Mouse (Mus musculus) megakaryocyte-erythroid progenitor cell, adult 5-6 weeks (primary cell): ENCODE data around the gene F7. TPM values are rescaled to one million over a fixed set of nuclear protein-coding genes. Genes with fewer than 3 reads are reported as not detected.
A peak's percentile ranks its signal among the peaks of the same experiment; 100 is the strongest.

ENCODE experiments used
- ATAC-seq: replicated peaks from 2 replicates; pipeline ENCODE4 v1.8.0; 2016; ENCODE audit warnings: mild to moderate bottlenecking, inconsistent platforms; ENCODE audit not compliant: severe bottlenecking, poor library complexity, low FRiP score, low TSS enrichment
- total RNA-seq, 2 experiments: library from RNA; stranded (forward) in 1 of 2; stranded (reverse) in 1 of 2; fragments of 200-1000, 215-1000 nt in 1 of 2; fragments of >200 nt in 1 of 2; fragmentation: Nextera tagmentation in 1 of 2; gene quantifications; 2 replicates each; pipeline ENCODE4 v1.2.3; 2014 to 2017

Gene F7
- total RNA-seq (2014; fragmentation: Nextera tagmentation): not detected in 2 replicates
- total RNA-seq (2017): not detected in 2 replicates

- no peak for ATAC-seq
These were observed at the start of gene F7 for GRCm38 (mm10) chr8:13025487-13026224. F7 (plus strand) TSS chr8:13026034.

- ATAC-seq: no peak
These were observed 49.5 kb upstream of the F7 start for GRCm38 (mm10) chr8:12976290-12976689.

GRCm38 (mm10) chr8:12976723-12977122, 49.1 kb upstream of the F7 start:
- ATAC-seq: no peak

GRCm38 (mm10) chr8:12977325-12977724, 48.5 kb upstream of the F7 start:
- ATAC-seq: no peak

GRCm38 (mm10) chr8:12978308-12978707, 47.5 kb upstream of the F7 start:
- no peak for ATAC-seq

- peak; percentile 82 for ATAC-seq
These were observed 47.1 kb upstream of the F7 start for GRCm38 (mm10) chr8:12978726-12979125.

- ATAC-seq: no peak
These were observed 42.0 kb upstream of the F7 start for GRCm38 (mm10) chr8:12983681-12984467.

GRCm38 (mm10) chr8:12984601-12985243, 41.1 kb upstream of the F7 start:
- no peak for ATAC-seq

- no peak for ATAC-seq
These were observed 40.6 kb upstream of the F7 start for GRCm38 (mm10) chr8:12985259-12985658.

- ATAC-seq: no peak
These were observed 38.3 kb upstream of the F7 start for GRCm38 (mm10) chr8:12987571-12987970.

- ATAC-seq: no peak
These were observed 37.0 kb upstream of the F7 start for GRCm38 (mm10) chr8:12988722-12989430.

GRCm38 (mm10) chr8:12991411-12991810, 34.4 kb upstream of the F7 start:
- no peak for ATAC-seq

GRCm38 (mm10) chr8:12994468-12994867, 31.4 kb upstream of the F7 start:
- no peak for ATAC-seq

- ATAC-seq: no peak
These were observed 30.4 kb upstream of the F7 start for GRCm38 (mm10) chr8:12995481-12995880.

GRCm38 (mm10) chr8:12996831-12997275, 29.0 kb upstream of the F7 start:
- ATAC-seq: no peak

- no peak for ATAC-seq
These were observed 27.5 kb upstream of the F7 start for GRCm38 (mm10) chr8:12998331-12998730.

GRCm38 (mm10) chr8:12999793-13000192, 26.0 kb upstream of the F7 start:
- ATAC-seq: no peak

- ATAC-seq: no peak
These were observed 18.4 kb upstream of the F7 start for GRCm38 (mm10) chr8:13007458-13007857.

GRCm38 (mm10) chr8:13010313-13010712, 15.5 kb upstream of the F7 start:
- no peak for ATAC-seq

- ATAC-seq: no peak
These were observed 6.3 kb upstream of the F7 start for GRCm38 (mm10) chr8:13019560-13019959.
